Mouse (Mus musculus) induced T-regulatory cell, adult 2 months (primary cell): Measurements from ENCODE around the gene Ankle2.
A peak's percentile ranks its signal among the peaks of the same experiment; 100 is the strongest.

Experiments used
- DNase-seq: peaks from one replicate; pipeline ENCODE4 v3.0.0-alpha.2; 2012; ENCODE audit warnings: low read depth

The Ankle2 gene

GRCm38 (mm10) chr5:110230780-110231461 lies at the start of gene Ankle2:
Gene Ankle2, plus strand, starts transcription at chr5:110231004.
- DNase-seq, result peak; percentile 95

DNA sequence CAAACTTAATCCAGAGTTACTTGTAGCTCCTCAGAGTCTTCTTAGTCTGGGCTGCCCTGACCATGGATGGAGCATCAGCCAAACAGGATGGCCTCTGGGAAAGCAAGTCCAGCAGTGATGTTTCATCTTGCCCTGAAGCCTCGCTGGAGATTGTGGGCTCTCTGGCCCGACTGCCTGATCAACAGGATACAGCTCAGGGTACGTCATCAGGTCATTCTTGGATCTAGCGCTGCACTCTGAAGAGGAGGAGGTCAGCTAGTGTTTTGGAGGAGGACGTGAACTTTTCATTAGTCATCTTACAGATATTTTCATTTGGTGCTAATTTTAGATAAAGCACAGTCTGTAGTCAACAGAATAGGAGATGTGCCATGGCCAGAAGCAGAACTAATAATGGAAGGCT lies 49.1 kb upstream of the Ankle2 start:
- no peak for DNase-seq

DNA sequence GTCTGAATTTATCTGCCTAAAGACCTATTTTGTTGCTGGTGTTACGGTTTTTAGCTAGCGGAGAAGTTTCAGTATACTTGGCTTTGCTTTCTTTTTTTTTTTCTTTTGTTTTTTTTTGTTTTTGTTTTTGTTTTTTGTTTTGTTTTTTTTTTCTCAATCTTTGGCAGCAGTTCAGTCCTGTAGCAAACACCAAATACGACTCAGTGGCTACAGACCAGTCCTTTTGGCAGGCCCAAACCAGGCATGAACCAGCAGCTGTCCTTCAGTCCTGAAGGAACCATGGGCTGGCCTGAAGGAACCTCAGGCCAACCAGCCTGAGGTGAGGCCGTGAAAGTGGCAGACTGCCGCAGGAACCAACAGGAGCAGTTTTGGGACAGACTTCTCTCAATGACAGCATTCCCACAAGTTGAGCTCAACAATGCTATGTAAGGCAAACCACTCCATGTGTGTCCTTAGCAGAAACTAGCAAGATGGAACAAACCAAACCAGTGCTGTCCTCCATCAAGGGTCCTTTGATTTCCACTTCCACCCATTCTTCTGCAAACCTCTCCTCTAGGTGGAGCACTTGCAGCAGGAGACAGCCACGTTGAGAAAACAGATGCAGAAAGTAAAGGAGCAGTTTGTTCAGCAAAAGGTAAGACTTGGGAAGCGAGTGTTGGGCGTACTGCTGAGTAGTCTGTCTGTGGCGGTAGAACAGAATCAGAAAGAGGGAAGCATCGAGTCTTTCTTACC lies 27.5 kb upstream of the Ankle2 start:
- peak; percentile 42 for DNase-seq

DNA sequence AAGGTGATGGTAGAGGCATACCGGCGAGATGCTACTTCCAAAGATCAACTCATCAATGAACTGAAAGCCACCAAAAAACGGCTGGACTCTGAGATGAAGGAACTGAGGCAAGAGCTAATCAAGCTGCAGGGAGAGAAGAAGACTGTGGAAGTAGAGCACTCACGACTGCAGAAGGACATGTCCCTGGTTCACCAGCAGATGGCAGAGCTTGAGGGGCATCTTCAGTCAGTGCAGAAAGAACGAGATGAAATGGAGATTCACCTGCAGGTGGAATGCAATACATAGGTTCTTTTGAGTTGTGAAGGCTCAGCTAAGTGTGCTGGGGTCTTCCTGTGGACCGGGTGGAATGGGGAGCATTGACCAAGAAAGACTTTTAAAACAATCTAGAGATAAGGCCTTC lies 26.0 kb upstream of the Ankle2 start:
- DNase-seq, result peak; percentile 44

DNA sequence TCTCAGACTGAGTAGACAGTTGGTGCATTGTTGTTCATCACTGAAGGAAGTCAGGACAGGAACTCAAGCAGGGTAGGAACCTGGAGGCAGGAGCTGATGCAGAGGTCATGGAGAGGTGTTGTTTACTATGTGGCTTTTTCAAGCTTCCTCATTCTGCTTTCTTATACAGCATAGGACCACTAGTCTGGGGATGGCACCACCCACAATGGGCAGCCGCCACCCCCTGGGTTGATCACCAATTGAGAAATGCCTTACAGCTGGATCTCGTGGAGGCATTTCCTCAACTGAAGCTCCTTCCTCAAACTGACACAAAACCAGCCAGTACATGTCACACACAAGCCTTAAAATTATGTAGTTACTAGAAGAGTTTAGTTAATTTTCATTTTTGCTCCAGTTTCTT lies 19.5 kb upstream of the Ankle2 start:
- no peak for DNase-seq

GRCm38 (mm10) chr5:110216780-110217179 lies 14.0 kb upstream of the Ankle2 start:
- DNase-seq, result no peak

GRCm38 (mm10) chr5:110220331-110220730 lies 10.5 kb upstream of the Ankle2 start:
- no peak for DNase-seq

DNA sequence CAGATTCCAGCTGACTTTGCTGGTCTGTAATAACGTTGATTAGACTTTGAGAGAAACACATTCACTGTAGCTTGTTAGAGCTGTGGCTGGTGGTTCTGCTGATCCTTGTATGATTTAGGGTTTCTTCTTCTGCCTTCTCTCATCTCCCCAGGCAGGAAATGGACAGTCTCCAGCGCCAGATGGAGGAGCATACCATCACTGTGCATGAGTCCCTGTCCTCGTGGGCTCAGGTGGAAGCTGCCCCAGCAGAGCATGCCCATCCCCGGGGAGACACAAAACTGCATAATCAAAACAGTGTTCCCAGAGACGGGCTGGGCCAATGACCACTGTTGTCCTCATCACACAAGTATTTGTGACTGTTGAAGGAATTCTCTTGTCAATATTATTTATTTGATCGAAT lies 8.0 kb upstream of the Ankle2 start:
- DNase-seq, result no peak

GRCm38 (mm10) chr5:110225056-110225455 lies 5.7 kb upstream of the Ankle2 start:
- no peak for DNase-seq

DNA sequence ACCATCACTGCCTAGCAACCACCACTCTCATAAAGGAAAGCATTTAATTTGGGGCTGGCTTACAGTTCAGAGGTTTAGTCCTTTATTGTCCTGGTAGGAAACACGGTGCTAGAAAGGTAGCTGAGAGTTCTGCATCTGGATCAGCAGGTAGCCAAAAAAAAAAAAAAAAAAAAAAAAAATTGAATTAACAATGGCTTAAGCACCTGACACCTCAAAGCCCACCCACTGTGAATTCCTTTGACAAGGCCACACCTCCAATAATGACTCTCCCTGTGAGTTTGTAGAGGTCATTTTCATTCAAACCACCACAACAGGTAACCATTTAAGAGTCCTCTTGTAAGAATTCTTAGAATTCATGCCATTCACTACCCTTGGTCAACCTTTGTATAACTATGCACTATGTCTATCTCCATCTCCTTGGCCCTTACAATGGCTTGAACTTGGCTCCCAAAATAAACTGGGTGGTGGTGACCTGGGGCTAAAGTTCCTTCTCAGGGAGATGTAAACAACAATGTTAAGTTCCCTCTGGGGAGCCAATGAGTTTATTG lies 3.4 kb upstream of the Ankle2 start:
- no peak for DNase-seq

DNA sequence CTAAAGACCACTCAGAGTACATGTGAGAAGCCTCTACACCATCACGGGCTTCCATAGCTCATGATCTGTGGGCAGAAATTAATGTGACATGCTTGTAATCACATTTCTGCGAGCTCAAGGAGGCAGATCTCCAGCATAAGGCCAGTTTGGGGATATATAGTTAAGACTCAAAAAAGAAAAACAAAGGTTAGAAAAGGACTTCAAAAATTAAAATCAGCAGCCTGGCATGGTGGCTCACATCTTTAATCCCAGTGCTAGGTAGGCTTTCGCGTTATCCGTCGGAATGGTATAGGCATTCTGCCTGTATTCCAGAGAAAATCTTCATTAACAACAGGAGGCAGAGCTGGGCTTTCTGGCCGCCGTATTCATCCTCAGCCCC lies 414 bp upstream of the Ankle2 start:
- DNase-seq, result no peak

DNA sequence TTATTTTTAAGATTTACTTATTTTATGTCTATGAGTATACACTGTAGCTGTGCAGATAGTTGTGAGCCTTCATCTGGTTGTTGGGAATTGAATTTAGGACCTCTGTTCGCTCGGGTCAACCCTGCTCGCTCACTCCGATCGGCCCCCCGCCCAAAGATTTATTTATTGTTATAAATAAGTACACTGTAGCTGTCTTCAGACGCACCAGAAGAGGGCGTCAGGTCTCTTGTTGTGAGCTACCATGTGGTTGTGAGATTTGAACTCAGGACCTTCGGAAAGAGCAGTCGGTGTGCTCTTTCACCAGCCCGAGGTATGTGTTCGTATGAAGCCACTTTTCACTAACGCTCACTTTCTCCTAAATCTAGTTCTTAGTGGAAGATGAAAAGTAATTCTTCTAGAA lies 834 bp downstream of the Ankle2 start:
- peak; percentile 54 for DNase-seq

DNA sequence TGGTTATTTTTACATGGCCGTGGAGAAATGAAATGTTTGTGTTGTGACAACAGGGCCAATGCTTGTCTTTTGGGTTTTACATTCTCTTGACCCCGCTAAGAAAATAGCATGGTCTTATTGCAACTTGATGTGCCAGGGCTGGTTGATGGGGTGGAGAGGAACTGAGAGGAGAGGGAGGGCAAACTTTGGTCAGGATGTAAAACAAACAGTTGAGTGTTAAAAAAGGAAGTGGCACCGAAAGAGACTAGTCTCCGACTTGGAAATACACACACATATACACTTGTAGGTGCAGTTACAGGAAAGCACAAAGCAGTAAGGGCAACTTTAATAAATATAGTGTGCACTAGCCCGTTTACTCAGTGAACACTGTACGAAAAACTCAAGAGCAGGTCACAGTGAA lies 1.5 kb downstream of the Ankle2 start:
- DNase-seq, result peak; percentile 27

GRCm38 (mm10) chr5:110244091-110244490 lies 13.3 kb downstream of the Ankle2 start:
- no peak for DNase-seq

DNA sequence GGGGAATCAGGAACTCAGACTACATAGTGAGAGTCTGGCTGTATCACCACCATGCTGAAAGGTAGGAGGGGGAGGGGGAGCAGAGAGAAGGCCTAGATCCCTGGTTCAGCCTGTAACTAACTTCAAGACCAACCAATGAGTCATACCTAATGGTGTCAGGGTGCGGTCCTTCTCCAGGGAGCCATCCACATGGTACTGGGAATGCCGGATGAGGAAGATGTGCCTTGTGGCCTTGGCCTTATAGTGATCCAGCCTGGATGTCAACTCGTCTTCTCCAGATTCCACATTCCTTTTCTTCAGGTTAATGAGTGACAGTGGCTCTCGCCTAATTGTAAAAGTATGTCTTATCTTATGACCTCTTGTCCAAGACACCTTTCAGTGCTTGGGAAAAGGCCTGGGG lies 36.1 kb downstream of the Ankle2 start:
- DNase-seq, result no peak

DNA sequence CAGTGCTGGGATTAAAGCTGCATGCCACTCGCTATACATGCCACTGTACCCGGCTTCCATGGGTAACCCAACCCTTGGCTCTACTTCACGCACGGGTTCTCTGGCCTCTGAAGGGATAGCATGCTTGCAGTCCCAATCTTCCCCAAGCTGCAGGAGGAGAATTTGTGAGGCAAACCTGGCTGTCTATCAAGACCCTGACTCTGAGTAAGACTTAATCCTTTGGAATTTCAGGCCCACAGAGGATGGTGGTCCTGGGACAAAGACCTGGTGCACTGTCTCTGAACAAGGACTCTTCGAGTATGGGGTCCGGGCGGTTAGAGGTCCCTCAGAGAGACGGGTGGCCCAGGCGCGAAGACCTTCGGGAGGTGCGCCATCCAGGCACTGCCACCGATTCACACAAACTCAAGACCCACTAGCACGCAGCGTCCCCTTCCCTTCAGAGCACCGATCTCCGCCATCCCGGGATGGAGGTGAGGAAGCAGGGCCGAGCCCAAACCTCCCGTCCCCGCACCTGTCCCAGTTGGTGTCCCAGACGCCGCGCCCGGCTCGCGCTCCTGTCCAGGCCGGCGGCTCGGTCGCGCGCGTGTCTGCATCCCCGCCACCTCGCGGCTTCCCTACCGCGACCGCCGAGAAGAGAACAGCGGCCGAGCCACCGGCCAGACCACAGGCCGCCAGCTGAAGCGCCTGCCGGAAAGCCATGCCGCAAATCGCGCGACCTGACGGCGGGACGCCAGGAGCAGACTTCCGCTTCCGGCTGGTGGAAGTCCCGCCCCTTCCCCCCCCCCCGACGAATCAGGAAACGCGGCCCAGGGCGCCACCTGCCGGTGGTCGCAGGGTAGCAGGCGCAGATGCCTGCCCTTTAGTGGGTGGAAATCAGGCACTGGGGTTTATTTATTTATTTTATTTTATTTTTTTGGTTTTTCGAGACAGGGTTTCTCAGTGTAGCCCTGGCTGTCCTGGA lies 38.6 kb downstream of the Ankle2 start, which contains the start of gene Pgam5:
Gene Pgam5 (minus strand): TSS at position 773 of the 961 bp plus-strand sequence.
- DNase-seq, result peak; percentile 94

GRCm38 (mm10) chr5:110270242-110270641 lies 39.4 kb downstream of the Ankle2 start:
- no peak for DNase-seq

DNA sequence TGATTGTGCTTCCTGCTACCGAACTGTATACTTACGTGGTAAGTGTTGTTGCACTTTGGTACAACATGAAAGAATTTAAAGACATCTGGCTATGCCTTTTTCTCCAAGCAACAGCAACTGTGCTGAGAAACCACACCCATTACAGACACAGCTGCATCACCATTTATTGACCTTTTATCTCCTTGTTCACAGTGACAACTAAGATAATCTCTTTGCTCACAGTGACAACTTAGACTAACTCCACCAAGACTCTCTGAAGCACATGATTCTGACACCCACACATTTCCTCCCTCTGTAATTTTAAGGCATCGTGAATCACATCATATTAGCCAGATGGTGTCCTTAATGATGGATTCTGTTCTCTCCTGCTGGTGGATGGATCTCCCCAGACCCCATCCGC lies 43.3 kb downstream of the Ankle2 start:
- DNase-seq, result peak; percentile 29

- no peak for DNase-seq
Measured at GRCm38 (mm10) chr5:110274846-110275245, 44.0 kb downstream of the Ankle2 start.

DNA sequence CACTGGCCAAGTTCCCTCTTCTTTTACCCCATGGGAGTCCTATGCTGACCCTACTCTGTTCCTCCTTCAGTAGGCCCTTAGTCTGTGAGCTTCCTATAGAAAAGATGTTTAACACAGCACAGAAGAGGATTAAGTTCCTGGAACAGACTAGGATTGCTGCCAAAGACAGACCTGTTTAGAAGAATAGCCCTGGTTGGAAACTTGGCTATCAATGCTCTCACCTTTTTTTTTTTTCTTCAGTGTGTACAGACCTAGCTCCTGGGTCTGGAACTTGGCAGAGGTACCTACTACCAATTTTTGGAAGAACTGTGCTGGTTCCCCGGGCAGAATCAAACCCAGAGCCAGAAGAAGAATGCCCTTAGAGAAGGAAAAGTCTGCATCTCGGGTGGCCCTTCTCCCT lies 45.6 kb downstream of the Ankle2 start:
- DNase-seq, result no peak

GRCm38 (mm10) chr5:110276910-110277309 lies 46.1 kb downstream of the Ankle2 start:
- DNase-seq, result no peak

- no peak for DNase-seq
Measured at GRCm38 (mm10) chr5:110281984-110282383, 51.2 kb downstream of the Ankle2 start.
